Mouse (Mus musculus): ENCODE measurements at regions not wholly inside any gene's neighbourhood (a gene's known extent, or its start where the extent isn't known, plus 50 kb on each side); places are given as distances from the start of the nearest gene placed in this dataset.
"Not testable (repeated sequence)": the region's sequence is repeated elsewhere in the genome, so short reads cannot be mapped to it uniquely, and the experiment has no call there.

GRCm38 (mm10) chr12:65424506-65424905 lies 199.2 kb downstream of the Wdr20rt start:
- no peak for DNase-seq (ENCODE audit: low spot score)

GRCm38 (mm10) chr12:65425440-65425839 lies 200.1 kb downstream of the Wdr20rt start:
- no peak for DNase-seq (ENCODE audit: low spot score)

GRCm38 (mm10) chr12:65426884-65427283 lies 201.6 kb downstream of the Wdr20rt start:
- DNase-seq (ENCODE audit: low spot score): no peak

- DNase-seq (ENCODE audit: low spot score): peak; percentile 76
Observed at GRCm38 (mm10) chr12:65428214-65428981, 203.1 kb downstream of the Wdr20rt start.

- DNase-seq (ENCODE audit: low spot score): no peak
Observed at GRCm38 (mm10) chr12:65450845-65451244, 225.5 kb downstream of the Wdr20rt start.

GRCm38 (mm10) chr12:65455683-65456082 lies 230.4 kb downstream of the Wdr20rt start:
- no peak for DNase-seq (ENCODE audit: low spot score)

GRCm38 (mm10) chr12:65456956-65457355 lies 231.6 kb downstream of the Wdr20rt start:
- DNase-seq (ENCODE audit: low spot score): no peak

GRCm38 (mm10) chr12:65464246-65464645 lies 238.9 kb downstream of the Wdr20rt start:
- no peak for DNase-seq (ENCODE audit: low spot score)

- not testable (repeated sequence) for DNase-seq (ENCODE audit: low spot score)
Observed at GRCm38 (mm10) chr12:65478674-65479073, 253.4 kb downstream of the Wdr20rt start.

GRCm38 (mm10) chr12:65480829-65481228 lies 255.5 kb downstream of the Wdr20rt start:
- DNase-seq (ENCODE audit: low spot score): no peak

- DNase-seq (ENCODE audit: low spot score): no peak
Observed at GRCm38 (mm10) chr12:65491092-65491491, 265.8 kb downstream of the Wdr20rt start.

GRCm38 (mm10) chr12:65494388-65495030 lies 269.2 kb downstream of the Wdr20rt start:
- no peak for DNase-seq (ENCODE audit: low spot score)

GRCm38 (mm10) chr12:65496613-65497012 lies 271.3 kb downstream of the Wdr20rt start:
- no peak for DNase-seq (ENCODE audit: low spot score)

- DNase-seq (ENCODE audit: low spot score): no peak
Observed at GRCm38 (mm10) chr12:65497602-65498001, 272.3 kb downstream of the Wdr20rt start.

GRCm38 (mm10) chr12:65501459-65501858 lies 276.1 kb downstream of the Wdr20rt start:
- no peak for DNase-seq (ENCODE audit: low spot score)

- no peak for DNase-seq (ENCODE audit: low spot score)
Observed at GRCm38 (mm10) chr12:65502045-65502444, 276.7 kb downstream of the Wdr20rt start.

- DNase-seq (ENCODE audit: low spot score): peak; percentile 8
Observed at GRCm38 (mm10) chr12:65513070-65513469, 287.8 kb downstream of the Wdr20rt start.

- DNase-seq (ENCODE audit: low spot score): no peak
Observed at GRCm38 (mm10) chr12:65534142-65534690, 308.9 kb downstream of the Wdr20rt start.

GRCm38 (mm10) chr12:65548301-65548700 lies 323.0 kb downstream of the Wdr20rt start:
- no peak for DNase-seq (ENCODE audit: low spot score)

GRCm38 (mm10) chr12:65552230-65552629 lies 326.9 kb downstream of the Wdr20rt start:
- no peak for DNase-seq (ENCODE audit: low spot score)

- DNase-seq (ENCODE audit: low spot score): no peak
Observed at GRCm38 (mm10) chr12:65559036-65559435, 333.7 kb downstream of the Wdr20rt start.

GRCm38 (mm10) chr12:65559809-65560208 lies 334.5 kb downstream of the Wdr20rt start:
- no peak for DNase-seq (ENCODE audit: low spot score)

GRCm38 (mm10) chr12:65571633-65572032 lies 346.3 kb downstream of the Wdr20rt start:
- DNase-seq (ENCODE audit: low spot score): no peak
